Mouse (Mus musculus) cerebellum, postnatal 4 days (tissue): ENCODE results near the gene Zmynd10.
A peak's percentile ranks its signal among the peaks of the same experiment; 100 is the strongest.

Experiments
- DNase-seq, 2 experiments: peaks; one replicate each; pipeline ENCODE4 v3.0.0; 2022; ENCODE audit warnings: low spot score in 2 of 2, mixed read lengths in 1 of 2

Gene Zmynd10

DNA sequence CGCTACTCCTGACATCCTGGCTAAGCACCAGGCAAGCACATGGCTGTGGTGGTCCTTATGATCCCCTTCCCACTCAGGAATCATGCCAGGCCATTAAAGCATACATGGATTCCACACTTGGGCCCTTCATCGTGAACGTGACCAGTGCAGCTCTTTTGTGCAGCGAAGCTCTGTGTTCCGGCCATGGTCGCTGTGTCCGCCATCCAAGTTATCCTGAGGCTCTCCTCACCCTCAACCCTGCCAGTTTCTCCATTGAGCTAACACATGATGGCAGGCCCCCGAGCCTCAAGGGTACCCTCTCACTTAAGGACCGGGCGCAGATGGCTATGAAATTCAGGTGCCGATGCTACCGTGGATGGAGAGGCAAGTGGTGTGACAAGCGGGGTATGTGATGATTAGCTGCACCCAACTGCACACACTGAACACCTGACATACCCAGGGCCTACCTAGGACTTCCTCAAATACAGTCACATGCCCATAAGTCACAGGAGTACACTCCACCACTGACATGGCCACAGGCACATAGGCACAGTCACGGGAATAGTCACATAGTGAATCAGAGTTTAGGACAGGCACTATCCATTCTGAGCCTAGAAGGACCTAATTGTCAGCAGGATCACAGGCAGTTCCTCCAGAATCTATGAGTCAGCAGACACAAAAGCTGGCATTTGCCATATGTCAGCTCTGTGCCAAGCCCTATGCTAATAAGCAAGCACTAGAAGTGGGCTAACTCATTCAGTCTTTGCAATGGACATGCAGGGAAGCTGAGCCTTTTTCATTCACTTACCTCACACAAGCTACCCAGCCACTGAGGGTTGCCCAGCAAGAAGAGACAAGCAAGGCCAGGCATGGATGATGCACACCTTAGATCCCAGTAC lies 32.2 kb downstream of the Zmynd10 start:
- no peak for DNase-seq

DNA sequence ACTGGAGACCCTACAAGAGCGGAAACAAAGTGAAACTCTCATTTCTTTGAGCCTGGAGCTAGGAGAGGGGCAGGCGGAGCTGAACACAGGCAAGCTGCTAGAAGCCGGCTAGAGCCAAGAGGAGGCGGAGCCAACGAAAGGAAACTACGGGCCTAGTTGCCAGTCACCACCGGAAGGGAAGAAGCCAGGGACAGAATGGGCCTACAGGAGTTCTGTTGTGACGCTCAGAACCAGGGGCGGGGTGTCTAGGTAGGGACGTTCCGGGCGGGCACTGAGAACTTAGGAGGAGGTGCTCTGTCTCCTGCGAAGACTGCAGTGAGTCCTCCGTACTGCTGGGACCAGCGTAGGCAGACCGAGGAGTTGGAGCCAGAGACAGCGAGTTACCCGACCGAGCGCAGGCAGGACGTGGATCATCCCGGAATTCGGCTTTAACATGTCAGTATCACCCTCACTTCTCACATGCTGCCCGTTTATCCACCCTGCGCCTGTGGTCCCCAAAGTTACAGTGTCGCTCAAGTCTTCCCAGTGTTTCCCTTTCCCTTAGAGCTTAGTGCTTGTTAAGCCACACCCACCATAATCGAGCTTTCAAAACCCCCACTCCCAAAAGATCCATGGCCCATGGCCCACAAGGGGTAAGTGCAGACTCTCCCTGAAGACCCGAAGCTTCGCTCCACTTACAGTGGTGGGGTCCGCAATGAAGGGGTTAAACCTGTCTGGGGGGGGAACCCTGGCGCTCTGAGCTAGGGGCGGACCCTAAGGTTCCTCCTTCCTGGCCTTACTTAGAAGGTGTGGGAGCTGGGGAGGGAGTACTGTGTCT lies 33.6 kb downstream of the Zmynd10 start, which contains the start of gene Hyal3:
TSS of gene Hyal3 (plus strand) at position 318 of the 817 bp plus-strand sequence.
- peak; percentile 59 to 79 for DNase-seq

DNA sequence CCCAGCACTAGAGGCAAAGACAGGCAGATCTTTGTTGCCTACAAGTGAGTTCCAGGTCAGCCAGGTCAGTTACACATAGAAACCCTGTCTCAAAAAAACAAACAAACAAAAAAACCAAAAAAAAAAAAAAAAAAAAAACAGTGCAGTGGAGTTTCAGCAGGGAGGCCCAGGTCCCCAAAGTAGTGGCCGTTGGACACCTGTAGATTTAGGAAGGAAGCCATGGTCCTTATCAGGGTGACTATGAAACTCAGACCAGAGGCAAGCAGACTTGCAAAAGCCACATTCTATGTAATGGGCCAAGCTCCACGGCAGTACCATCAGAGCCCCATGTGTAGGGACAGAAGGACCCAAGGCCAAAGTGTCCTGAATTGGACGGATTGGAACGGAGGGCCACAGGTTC lies 34.5 kb downstream of the Zmynd10 start:
- no peak for DNase-seq

DNA sequence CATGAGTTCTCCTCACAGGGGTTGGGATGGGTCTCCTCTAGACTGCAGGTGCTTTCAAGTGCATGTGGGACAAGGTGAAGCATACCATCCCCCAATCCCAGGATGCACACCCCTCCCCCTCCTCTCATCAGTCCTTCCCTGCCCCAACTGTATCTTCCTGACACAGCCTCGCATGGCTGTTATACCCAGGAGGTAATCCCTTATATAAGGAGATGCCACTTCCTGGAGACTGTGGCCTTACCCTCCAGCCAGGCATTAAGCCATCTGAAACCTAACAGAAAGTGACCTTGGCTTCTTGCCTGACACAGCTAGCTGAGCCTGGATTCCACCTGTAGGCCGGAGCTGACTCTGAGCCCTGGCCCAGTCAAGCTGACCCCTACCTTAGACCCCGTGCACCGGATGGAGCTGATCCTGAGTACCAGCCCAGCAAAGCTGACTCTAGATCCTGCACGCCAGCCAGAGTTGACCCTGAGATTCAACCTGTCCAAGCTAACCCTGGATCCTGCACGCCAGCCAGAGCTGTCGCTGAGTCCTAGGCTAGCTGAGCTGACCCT lies 35.5 kb downstream of the Zmynd10 start:
- DNase-seq = no peak

- no peak for DNase-seq
Measured at GRCm38 (mm10) chr9:107583174-107583573, 36.1 kb downstream of the Zmynd10 start.

DNA sequence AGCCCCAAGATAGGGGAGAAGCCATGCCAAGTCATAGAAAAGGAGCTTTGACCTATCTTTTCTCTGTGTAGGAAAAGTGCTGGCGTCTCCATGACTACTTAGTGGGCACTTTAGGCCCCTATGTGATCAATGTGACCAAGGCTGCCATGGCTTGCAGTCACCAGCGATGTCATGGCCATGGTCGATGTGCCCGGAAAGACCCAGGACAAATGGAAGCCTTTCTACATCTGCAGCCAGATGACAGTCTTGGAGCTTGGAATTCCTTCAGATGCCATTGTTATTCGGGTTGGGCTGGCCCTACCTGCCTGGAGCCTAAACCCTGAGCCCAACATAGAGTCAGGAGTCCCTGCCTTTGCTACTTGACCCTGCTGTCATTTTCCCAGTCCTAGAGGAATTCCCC lies 39.4 kb downstream of the Zmynd10 start:
- no peak for DNase-seq

GRCm38 (mm10) chr9:107586974-107587832 lies 40.1 kb downstream of the Zmynd10 start, which contains the start of gene Ifrd2:
Gene Ifrd2 (plus strand): TSS chr9:107587642.
- DNase-seq = peak; percentile 88 to 93

DNA sequence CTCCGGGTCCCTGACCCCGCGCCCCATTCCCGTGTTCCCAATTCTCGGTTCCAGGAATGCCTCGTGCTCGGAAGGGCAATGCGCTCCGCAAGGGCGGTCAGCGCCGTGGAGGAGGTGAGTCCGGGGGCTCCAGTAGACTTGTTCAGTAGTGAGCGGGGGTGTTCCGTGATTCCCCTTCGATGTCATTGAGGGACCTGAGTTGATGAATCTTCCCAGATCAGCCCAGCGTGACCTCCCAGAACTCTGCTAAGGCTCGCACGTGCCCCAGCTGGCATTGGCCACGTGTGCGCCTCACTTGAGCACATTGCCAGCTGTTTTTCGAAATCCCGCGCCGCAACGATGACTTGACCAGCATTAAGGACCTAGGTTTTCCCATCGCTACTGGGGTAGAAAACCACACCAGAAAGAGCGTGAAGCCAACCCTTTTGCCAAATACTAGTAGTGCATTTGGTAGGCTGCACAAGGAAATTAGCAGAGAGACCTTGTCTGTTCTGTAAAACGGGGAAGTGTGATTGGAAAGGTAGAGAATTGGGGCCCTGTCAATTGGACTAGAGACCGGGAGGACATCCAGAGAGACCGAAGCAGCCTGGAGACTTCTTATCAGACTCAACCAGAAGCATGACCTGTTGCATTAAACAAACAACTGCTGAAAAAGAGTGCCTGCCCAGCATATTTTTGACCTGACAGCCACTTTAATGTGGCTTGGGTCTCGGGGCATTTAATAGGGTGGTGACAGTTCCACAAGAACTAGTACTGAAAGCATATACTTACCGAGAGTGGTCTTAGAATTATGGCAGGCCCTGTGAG lies 40.9 kb downstream of the Zmynd10 start:
- no peak for DNase-seq

- DNase-seq = no peak
Measured at GRCm38 (mm10) chr9:107590058-107590772, 43.1 kb downstream of the Zmynd10 start.

DNA sequence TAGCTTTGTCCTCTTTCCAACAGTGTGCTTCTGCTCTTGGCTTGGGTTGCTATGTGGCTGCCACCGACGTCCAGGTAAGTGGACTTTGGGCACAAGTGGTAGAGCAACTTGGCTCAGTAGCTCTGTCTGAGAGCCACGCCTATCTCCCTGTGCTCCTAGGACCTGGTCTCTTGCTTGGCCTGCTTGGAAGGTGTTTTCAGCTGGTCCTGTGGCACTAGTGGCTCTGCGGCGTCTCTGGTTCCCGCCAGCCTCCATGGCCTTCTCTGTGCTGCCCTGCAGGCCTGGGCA lies 43.6 kb downstream of the Zmynd10 start:
- DNase-seq = no peak

- peak in 1 of 2 experiments; percentile 57 for DNase-seq
Measured at GRCm38 (mm10) chr9:107593101-107593976, 46.2 kb downstream of the Zmynd10 start.

- DNase-seq = no peak
Measured at GRCm38 (mm10) chr9:107594281-107595062, 47.4 kb downstream of the Zmynd10 start.

DNA sequence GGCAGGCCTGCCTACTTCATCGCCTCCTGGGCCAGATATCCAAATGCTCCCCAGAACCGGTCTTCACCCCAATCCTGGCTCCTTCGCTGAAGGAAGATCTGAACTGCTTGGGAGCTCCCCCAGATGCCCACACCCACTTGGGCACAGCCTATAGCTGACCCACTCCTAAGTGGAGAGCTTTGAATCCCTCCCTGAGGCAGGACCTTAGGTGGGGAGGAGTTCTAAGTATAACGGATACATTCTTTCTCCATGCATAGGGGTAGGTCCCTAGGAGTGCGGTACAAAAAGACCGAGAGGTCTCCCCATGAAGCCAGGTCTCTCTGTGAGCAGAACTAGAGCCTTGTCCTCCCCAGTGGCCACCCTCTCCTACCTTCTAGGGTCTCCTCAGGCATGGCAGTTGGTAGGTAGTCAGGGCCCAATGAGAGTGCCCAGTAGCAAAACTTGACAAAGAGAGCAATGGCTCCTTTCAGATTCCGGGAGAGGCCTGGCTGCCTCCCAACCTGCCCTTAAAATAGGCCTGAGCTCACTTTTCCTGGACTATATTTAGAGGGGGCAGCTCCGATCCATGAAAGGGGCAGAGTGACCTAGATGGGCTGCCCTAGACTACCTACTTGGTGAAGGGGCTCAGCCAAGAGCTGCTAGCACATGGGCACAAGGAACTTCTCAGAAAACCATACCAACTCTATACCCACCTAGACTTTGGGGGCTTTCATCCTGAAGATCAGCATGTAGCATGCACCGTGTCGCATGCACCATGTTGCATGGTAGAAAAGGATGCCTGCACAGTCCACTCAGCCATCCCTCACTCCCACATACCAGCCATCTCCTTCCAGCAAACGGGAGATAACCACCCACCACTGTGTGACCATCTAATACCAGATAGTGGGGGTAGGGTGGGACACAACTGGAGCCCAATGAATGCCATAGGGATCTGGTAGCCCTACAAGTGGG lies 49.8 kb downstream of the Zmynd10 start:
- DNase-seq = no peak

DNA sequence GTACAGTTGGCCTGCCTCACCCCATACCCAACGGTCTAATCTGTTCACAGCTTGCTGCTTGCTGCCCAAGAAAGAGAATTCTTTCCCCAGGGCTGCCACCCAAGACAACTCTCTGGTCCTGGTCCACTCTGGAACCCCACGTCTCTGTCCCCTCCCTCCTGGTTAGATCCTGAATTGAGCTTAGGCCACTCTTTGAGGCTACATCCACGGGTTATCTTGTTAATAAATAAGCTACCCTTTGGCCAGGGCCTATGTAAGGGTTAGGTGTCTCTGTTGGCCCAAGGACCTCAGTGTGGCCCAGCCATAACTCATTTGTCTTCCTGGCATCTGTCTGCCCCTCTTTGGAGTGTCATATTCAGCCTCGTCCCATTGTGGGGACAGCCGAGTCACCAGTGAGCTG lies 51.3 kb downstream of the Zmynd10 start:
- no peak for DNase-seq

- DNase-seq = no peak
Measured at GRCm38 (mm10) chr9:107599433-107599832, 52.3 kb downstream of the Zmynd10 start.

- no peak for DNase-seq
Measured at GRCm38 (mm10) chr9:107599842-107600241, 52.7 kb downstream of the Zmynd10 start.

DNA sequence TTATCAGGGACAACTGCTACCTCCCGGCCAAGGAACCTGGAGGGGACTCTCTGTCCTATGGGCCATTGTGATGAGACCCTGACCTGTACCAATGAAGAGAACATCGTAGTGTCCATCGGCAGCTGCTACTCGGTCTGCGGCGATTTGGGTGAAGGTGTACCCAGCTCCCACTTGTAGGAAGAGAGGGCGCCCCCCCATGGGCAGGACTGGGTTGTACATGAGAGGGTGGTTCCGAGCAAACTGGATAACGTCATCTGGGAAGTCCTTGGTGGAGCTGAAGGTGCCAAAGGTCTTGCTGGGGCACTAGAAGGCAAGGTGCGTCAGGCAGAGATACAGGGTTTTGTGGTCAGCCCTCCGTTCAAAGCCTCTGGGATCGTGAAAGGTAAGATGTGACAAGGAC lies 53.6 kb downstream of the Zmynd10 start:
- no peak for DNase-seq
